In the genomic region with DNA sequence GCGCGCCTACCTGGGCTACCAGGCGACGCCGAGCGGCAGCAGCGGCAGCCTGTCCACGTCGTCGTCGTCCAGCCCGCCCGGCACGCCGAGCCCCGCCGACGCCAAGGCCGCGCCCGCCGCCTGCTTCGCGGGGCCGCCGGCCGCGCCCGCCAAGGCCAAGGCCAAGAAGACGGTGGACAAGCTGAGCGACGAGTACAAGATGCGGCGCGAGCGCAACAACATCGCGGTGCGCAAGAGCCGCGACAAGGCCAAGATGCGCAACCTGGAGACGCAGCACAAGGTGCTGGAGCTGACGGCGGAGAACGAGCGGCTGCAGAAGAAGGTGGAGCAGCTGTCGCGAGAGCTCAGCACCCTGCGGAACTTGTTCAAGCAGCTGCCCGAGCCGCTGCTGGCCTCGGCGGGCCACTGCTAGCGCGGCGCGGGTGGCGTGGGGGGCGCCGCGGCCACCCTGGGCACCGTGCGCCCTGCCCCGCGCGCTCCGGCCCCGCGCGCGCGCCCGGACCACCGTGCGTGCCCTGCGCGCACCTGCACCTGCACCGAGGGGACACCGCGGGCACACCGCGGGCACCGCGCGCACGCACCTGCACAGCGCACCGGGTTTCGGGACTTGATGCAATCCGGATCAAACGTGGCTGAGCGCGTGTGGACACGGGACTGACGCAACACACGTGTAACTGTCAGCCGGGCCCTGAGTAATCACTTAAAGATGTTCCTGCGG, we compare ENCODE assay signal across 8 mouse cellular contexts. TPM values are rescaled to one million over a fixed set of nuclear protein-coding genes. Genes with fewer than 3 reads are reported as not detected.
DNase-seq lines count a peak whose midpoint lies in the region; ATAC-seq and TF ChIP-seq lines count a peak whose summit lies in the region.

Gene Tmem189 (minus strand): TSS at position 322 of the 718 bp plus-strand sequence.

- no peaks in the 10 kb centered on the region for H3K36me3 ChIP-seq in embryonic facial prominence, embryonic 15.5 days
- no peaks in the 10 kb centered on the region for H3K36me3 ChIP-seq in kidney, embryonic 16.5 days (ENCODE audit: insufficient read depth, low read length)
- peaks cover 2% of the 10 kb centered on the region; the same call in 1 of the 2 replicates for H3K36me3 ChIP-seq in liver, adult 2 months (ENCODE audit: control insufficient read depth, insufficient read depth, low read length)
- H3K36me3 ChIP-seq in midbrain, postnatal 0 days (ENCODE audit: insufficient read depth, low read length), result no peaks in the 10 kb centered on the region

- TF ChIP-seq CTCF in liver, adult 2 months (IDR thresholded peaks at IDR 0.05; ENCODE audit: low read depth, low read length), result no peak
- TF ChIP-seq CTCF in midbrain, postnatal 0 days (IDR thresholded peaks at IDR 0.05), result no peak

- peaks cover 13% of the 10 kb centered on the region for H3K79me2 ChIP-seq in liver, adult 2 months (ENCODE audit: control insufficient read depth, insufficient read depth, low read length)

- peaks cover 49% of the 10 kb centered on the region for H3K4me1 ChIP-seq in embryonic facial prominence, embryonic 15.5 days
- H3K4me1 ChIP-seq in kidney, embryonic 16.5 days (ENCODE audit: insufficient read depth, low read length), result peaks cover 19% of the 10 kb centered on the region
- H3K4me1 ChIP-seq in liver, adult 2 months (ENCODE audit: control insufficient read depth, insufficient read depth, low read length), result peaks cover 4% of the 10 kb centered on the region; the same call in 1 of the 2 replicates
- no peaks in the 10 kb centered on the region for H3K4me1 ChIP-seq in midbrain, postnatal 0 days (ENCODE audit: insufficient read depth, low read length)

- WGBS in embryonic facial prominence, embryonic 15.5 days, result under 1% methylated on average over 78 of the region's 99 CpGs
- under 1% methylated on average over 97 of the region's 99 CpGs for WGBS in kidney, embryonic 16.5 days
- under 1% methylated on average over 99 of the region's 99 CpGs for WGBS in liver, adult 2 months
- under 1% methylated on average over 90 of the region's 99 CpGs for WGBS in midbrain, postnatal 0 days

- peak within 1 kb of the TSS; percentile 78 for H3K4me3 ChIP-seq in embryonic facial prominence, embryonic 15.5 days (replicated peaks)
- H3K4me3 ChIP-seq in kidney, embryonic 16.5 days (ENCODE audit: low read length), result peak within 1 kb of the TSS; percentile 59
- H3K4me3 ChIP-seq in liver, adult 2 months (ENCODE audit: insufficient read depth, low read depth, low read length), result peak within 1 kb of the TSS; percentile 61
- peak within 1 kb of the TSS; percentile 52 for H3K4me3 ChIP-seq in midbrain, postnatal 0 days (ENCODE audit: low read depth, low read length)

- ATAC-seq in embryonic facial prominence, embryonic 15.5 days (ENCODE audit: insufficient number of reproducible peaks, low FRiP score, low TSS enrichment, low read depth), result no peak
- no peak for ATAC-seq in kidney, embryonic 16.5 days (ENCODE audit: low FRiP score, low TSS enrichment)
- 0 out of 2 replicates have a peak, but pooled peaks have one; percentile 41 for ATAC-seq in midbrain, postnatal 0 days (ENCODE audit: low FRiP score)

- H3K9me3 ChIP-seq in embryonic facial prominence, embryonic 15.5 days (replicated peaks), result no peaks in the 10 kb centered on the region
- no peaks in the 10 kb centered on the region for H3K9me3 ChIP-seq in kidney, embryonic 16.5 days (ENCODE audit: low read length)
- H3K9me3 ChIP-seq in midbrain, postnatal 0 days (ENCODE audit: low read length), result no peaks in the 10 kb centered on the region

- H3K9ac ChIP-seq in embryonic facial prominence, embryonic 15.5 days, result peak within 1 kb of the TSS; percentile 69
- peak within 1 kb of the TSS; percentile 65 for H3K9ac ChIP-seq in kidney, embryonic 16.5 days (replicated peaks; ENCODE audit: low read length)
- H3K9ac ChIP-seq in liver, adult 2 months (ENCODE audit: low read depth, low read length), result peak within 1 kb of the TSS; percentile 96
- peak within 1 kb of the TSS; percentile 63 for H3K9ac ChIP-seq in midbrain, postnatal 0 days (replicated peaks; ENCODE audit: low read length, poor library complexity, severe bottlenecking)

- peak within 1 kb of the TSS; percentile 96 for H3K4me2 ChIP-seq in embryonic facial prominence, embryonic 15.5 days (replicated peaks)
- H3K4me2 ChIP-seq in kidney, embryonic 16.5 days (replicated peaks; ENCODE audit: low read depth, low read length), result peak within 1 kb of the TSS; percentile 94
- H3K4me2 ChIP-seq in midbrain, postnatal 0 days (ENCODE audit: low read depth, low read length, poor library complexity, severe bottlenecking), result peak within 1 kb of the TSS; percentile 81

- peaks cover 8% of the 10 kb centered on the region; the same call in 1 of the 2 replicates for H3K27me3 ChIP-seq in embryonic facial prominence, embryonic 15.5 days
- H3K27me3 ChIP-seq in kidney, embryonic 16.5 days (ENCODE audit: insufficient read depth, low read length), result 0 out of 2 replicates have a peak, but pooled peaks cover 3% of the 10 kb centered on the region
- H3K27me3 ChIP-seq in liver, adult 2 months (ENCODE audit: control insufficient read depth, insufficient read depth, low read length), result no peaks in the 10 kb centered on the region
- peaks cover 19% of the 10 kb centered on the region for H3K27me3 ChIP-seq in midbrain, postnatal 0 days (ENCODE audit: insufficient read depth, low read length)

- peak; percentile 74 to 76 for DNase-seq in B cell, adult 2 months
- DNase-seq in adrenal gland, adult 8-10 months, result no peak
- peak; percentile 50 to 71 for DNase-seq in heart, adult 9 months (ENCODE audit: low spot score in 2 of 2)
- peak; percentile 61 for DNase-seq in liver, adult 2 months (ENCODE audit: extremely low read depth, low read depth, low spot score)
- peak; percentile 75 for DNase-seq in midbrain, postnatal 0 days (ENCODE audit: low spot score)
- peak; percentile 54 to 77 for DNase-seq in spleen, postnatal 4 days (ENCODE audit: low spot score in 2 of 2)

- peak within 1 kb of the TSS; percentile 84 for H3K27ac ChIP-seq in embryonic facial prominence, embryonic 15.5 days (replicated peaks)
- peak within 1 kb of the TSS; percentile 47 for H3K27ac ChIP-seq in kidney, embryonic 16.5 days (ENCODE audit: low read length)
- peak within 1 kb of the TSS; percentile 86 for H3K27ac ChIP-seq in liver, adult 2 months (replicated peaks; ENCODE audit: insufficient read depth, low read depth, low read length)
- H3K27ac ChIP-seq in midbrain, postnatal 0 days (ENCODE audit: low read depth, low read length), result peak within 1 kb of the TSS; percentile 27

- peak; percentile 52; the same call in 1 of the 2 replicates for TF ChIP-seq POLR2A in liver, adult 2 months (IDR thresholded peaks at IDR 0.05; ENCODE audit: extremely low read depth, insufficient read depth, low read length)

RNA-seq across cellular contexts. Expression of gene Tmem189, which starts in this region (rescaled TPM):
- total RNA-seq in adrenal gland, adult 8-10 months (2022), result 10 to 100 TPM; 25.5 to 32.1 (median 28.5) TPM
- 43.7 and 44.3 TPM in 2 replicates for polyA plus RNA-seq in embryonic facial prominence, embryonic 15.5 days (2015; fragmentation: Nextera tagmentation; extraction: Ambion mirVana)
- polyA plus RNA-seq in kidney, embryonic 16.5 days (2015; fragmentation: Nextera tagmentation; extraction: Ambion mirVana), result 54.9 and 58.8 TPM in 2 replicates
- 4.8 and 5.8 TPM in 2 replicates for total RNA-seq in liver, adult 2 months (2014; rRNA removed)
- 19.6 and 24.8 TPM in 2 replicates for polyA plus RNA-seq in liver, adult 2 months (2012; rRNA removed)
- total RNA-seq in midbrain, postnatal 0 days (2014; rRNA removed), result 45.5 and 65.9 TPM in 2 replicates
- 33.5 and 35.3 TPM in 2 replicates for polyA plus RNA-seq in midbrain, postnatal 0 days (2015; fragmentation: Nextera tagmentation; extraction: Ambion mirVana)

Comparison
In these comparisons a context has a peak if more than half of its experiments do, and no peak if none do; other contexts are left out.
1. H3K27ac ChIP-seq: peak in every context shown above with its lines; median percentile 86 in liver, adult 2 months; 84 in embryonic facial prominence, embryonic 15.5 days; 47 in kidney, embryonic 16.5 days; 27 in midbrain, postnatal 0 days.